Mouse (Mus musculus): ENCODE measurements around the gene Slc25a23.

DNA sequence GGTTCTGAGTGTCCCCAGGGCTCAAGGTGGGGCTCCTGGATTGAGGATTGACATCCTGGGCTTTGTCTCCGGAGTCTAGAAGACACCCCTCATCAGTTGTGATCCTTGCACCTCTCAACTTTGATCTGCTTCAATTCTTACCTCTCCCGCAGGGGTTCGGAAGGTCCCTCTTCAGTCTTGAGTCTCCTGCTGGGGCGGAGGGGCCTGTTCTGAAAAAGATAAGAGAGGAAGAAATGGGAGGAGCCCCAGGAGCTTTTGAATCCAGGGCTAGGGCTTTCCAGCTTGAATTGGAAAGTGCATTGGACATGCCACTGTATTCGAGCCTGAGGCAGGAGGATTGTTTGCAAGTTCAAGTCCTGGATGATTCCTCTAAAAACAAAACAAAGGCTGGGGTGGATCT is 7.2 kb upstream of the Slc25a23 start:
- no peak for TF ChIP-seq CTCF (IDR thresholded peaks at IDR 0.05; ENCODE audit: low read depth, low read length)
- no peak for TF ChIP-seq POLR2A (IDR thresholded peaks at IDR 0.05; ENCODE audit: extremely low read depth, insufficient read depth, low read length)

All from liver, adult 2 months (tissue).